Mouse (Mus musculus) lung, postnatal 10 days (tissue): ENCODE results near the gene Rbm28.

ENCODE experiments used
- DNase-seq: peaks from one replicate; pipeline ENCODE4 v3.0.0; 2021

Rbm28 gene

DNA sequence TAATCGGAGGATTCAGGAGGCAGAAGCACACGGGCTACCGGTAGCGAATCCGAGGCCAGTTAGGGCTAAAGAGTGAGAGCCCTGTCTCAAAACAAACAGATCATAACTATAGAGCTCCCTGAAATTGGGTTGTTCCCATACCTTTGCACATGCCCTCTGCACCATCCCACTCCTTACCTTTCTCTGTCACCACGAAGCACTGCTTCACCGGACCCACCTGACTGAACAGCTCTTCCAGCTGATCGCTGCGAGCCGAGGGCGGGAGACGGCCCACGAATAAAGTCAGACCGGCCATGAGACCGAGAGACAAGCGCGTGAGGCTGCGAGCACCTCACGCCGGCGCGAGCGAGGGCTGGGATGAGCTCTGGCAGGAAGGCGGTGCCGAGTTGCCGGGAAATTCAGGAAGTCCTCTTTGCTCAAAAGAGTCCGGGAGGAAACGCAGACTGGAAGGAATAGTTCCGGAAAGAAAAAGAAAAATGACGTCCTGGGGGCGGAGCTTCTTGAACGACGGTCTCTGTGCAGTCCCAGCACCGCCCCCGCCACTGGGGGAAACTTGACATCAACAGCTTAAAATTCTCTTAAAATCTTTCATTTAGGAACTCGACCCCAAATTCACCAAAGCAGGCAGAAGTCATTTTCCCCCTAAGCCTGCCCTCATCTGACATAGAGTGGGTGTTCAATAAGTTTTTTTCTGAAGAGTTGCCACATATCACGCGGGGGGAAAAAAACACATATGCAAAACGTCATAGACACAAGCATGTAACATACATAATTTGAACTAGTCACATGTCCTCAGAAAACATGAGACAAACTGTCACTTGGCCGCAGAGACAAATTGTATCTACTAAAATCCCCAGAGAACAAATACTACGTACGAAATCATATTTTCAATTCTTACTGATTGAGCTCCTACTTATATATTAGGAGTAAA, at the start of gene Rbm28:
Gene Rbm28 (minus strand): TSS at position 693 of the 931 bp plus-strand sequence.
- peak; percentile 95 for DNase-seq

DNA sequence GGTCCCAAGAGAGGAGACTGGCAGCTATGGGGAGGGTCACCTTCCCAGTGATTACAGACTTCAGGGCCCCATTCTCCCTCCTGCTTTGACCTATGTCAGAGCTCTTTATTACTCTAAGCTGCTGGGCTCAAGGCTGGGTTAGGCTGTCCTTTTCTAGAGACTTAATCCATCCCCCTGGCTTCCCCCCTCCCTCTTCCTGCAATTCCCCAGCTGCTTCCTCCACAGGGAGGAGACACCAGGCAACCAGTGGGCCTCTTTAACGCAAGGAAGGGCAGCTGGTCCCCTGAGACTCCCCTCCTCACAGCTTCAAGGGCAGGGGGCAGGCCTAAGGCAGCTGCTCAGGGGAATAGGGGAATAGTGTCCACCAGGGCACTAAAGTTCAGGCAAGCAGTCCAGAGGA, 49.4 kb upstream of the Rbm28 start:
- peak; percentile 77 for DNase-seq

DNA sequence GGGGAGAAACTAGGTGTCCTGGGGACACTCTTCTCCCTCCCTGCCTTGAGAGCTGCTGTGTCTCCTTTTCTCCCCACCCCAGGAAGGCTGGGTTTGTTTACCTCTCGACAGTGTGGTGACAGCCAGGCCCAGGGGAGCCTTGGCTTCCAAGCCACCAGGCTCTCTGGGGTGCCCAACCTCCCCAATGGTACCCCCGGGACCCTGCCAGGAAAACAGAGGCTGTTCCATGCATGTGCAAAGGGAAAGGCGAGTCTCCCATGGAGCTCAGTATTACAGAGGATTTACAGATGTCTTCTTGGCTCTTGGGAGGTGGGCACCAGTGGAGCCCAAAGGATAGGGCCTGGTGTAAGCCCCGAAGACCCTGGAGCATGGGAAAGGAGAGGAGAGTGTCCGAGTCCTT, 48.6 kb upstream of the Rbm28 start:
- no peak for DNase-seq

DNA sequence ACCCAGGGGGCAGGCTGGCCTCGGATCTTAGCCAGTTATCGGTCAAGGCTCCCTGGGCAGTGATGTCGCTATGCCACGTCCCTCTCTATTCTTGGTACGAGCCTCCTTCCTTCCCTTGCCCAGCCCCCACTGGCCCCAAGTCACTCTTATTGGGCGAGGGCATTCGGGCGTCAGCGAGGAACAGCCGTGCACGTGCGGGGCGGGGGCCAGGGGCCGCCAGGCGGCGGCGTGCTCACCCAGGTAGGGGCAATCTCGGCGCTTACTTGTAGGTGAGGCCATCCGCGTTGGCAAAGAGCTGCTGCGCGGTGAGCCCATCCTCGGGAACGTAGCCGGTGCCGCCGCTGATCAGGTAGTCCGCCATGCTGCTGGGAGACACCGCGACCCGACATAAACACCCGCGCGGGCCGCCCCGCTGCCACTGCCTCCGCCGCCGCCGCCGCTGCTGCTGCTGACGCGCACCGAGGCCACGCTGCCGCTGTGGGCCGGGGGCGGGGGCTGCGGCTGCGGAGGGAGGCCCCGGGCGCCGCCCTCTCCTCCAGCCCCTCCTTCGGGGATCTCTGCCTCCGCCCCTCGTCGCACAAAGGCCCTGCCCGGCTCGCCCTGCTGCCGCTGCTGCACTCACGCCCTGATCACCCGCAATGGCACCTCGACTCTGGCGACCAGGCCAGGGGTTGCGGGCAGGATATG, 47.1 kb upstream of the Rbm28 start:
- peak; percentile 93 for DNase-seq

DNA sequence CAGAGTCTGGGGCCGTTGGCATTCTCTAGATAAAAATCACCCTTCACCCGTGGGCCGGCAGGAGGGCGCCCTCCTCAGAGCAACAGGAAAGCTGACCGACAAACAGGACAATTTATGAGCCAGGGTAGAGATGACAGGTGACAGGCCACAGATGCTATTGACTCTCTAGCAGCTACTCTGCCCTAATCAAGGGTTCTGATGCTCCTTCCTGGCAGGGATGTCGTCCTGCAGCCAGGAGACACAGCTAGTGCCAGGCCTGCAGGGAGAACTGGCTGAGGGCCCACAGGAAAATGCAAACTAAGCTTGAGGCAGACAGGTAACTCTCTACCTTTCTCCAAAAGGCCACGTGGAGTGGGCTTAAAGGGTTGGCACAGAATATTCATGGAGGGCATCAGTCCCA, 46.3 kb upstream of the Rbm28 start:
- no peak for DNase-seq

DNA sequence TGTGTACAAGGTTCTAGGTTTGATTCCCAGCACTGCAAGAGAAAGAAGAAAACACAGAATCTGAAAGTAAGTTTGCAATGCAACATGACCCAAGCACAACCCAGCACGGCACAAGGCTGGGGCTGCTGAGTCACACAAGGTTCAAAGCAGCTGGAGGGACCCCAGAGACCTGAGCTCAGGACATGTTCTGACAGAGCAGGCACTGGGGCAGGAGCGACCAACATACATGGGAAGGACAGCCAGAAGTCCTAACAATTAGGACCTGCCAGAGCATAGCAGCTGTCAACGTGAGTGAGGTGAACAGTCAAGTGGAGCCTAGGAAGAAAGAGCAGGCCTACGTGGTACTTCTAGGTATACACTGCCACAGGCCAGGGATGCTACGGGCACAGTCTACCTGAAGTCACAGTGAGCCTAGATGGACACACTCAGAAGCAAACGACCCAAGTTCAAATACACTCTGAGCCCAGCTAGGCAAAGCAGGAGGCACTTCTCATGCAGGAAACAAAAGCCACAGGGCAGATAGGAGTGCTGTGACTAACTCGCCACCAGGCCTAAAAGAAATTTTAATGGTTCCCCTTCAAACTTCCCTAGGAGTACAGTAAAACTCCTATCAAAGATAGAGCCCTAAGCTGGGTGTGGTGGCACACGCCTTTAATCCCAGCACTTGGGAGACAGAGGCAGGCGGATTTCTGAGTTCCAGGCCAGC, 45.6 kb upstream of the Rbm28 start:
- no peak for DNase-seq

DNA sequence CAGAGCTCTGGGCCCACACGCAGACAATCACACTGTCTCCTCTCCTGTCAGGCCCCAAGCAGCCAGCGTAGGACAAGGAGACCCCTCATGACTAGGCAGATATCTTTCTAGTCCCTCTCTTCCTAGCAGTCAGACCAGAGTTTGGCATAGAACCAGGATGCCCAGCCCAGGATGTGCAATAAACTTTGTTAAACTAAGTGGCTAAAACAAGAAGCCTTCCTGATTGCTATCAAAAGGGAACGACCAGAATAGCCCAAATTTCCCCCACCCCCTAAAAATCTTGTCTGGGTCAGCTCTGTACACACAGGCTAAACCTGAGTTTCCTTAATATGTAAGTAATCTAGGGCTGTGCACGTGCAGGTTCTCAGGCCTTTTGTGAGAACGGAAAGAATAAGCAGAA, 43.4 kb upstream of the Rbm28 start:
- peak; percentile 76 for DNase-seq

DNA sequence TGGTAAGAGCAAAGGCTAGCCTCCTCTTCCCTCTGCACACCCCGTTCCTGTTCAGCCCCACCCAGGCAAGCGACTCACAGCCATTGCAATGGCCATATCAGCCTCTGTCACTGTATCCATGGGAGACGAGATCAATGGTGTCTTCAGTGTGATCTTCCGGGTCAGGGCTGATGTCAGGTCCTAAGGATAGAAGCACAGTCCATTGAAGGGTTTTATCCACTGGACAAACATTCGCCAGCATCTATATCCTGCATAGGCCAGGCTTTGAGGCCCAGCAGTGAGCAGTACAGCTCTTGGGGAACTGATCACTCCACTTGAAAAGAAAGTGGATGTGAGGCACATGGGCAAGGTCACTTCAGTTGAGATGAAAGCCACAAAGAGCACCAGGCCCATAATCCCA, 42.2 kb upstream of the Rbm28 start:
- DNase-seq = no peak

DNA sequence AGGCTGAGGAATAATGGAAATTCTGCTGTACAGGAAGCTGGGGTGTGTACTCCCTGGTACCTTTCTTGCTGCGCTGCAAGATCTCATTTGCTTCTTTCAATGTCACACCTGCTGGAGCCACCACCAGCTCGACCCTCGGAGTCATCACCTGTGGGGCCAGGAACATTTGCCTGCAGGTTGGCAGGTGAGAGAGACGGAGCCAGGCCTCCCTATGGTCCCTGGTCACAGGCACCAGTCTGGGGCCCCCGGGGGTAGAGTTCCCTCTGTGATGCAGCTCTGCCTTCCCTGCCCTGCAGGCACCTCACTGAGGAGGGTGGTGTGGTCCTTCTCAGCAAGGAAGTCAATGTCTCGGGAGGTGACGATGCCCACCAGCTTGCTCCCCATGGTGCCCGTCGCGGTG, 41.2 kb upstream of the Rbm28 start:
- no peak for DNase-seq

DNA sequence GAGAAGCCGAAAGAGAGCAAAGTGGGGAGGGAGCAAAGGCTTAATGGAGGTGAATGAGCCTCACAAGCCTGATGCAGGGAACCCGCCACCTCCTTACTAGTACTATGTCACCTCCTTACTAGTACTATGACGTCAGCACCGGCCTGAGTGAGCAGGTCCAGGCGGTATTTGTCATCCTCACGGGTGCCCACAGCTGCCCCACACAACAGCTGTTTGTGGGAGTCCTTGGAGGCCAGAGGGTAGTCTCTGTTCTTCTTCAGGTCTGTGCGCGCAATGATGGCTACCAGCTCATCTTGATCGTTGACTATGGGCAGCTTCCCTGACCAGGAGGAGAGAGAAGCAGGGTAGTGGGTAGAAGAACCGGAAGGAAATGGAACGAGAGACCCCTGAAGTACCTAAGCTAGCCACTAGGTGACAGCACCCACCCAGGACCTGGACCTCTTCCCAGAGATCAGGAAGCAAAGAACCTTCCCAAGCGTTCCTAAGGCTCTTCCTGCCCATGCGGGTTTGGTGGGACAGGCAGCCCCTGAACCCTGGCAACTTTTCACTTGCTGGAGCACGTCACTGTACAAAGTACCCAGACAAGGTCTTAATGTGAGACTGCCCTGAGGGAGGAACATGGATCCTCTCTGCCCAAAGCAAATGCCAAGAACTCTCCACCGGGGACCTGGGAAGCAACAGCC, 40.3 kb upstream of the Rbm28 start:
- peak; percentile 79 for DNase-seq

DNA sequence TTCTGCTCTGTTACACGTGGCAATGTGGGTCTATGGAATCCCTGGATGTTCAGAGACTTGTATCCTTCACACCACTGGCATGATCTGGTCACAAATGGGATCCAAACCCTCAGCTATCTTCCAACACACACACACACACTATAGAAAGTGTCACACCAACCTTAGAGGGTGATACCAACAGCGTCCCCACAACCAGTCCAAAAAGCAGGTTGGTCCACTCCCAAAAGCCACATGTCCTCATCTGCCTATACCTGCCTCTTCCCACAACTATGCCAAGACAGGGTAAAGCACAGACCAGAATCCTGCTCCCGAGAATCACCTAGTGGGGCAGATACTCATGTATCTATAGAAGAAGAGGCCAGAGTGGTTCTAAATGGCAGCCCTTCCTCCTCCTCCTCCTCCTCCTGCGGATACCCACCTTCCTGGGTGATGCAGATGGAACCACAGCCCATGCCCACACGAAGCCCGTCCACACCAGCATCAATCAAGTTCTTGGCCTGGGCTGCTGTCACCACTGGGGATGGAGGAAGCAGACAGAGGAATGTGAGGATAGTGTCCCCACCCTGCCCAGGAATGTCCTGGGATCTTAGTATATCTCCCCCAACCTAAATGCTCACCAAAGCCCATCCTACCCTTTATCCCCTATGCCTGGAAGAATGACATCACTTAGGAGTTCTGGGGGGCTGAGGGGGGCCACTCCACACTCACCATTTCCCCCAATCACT, 39.2 kb upstream of the Rbm28 start:
- DNase-seq = no peak

DNA sequence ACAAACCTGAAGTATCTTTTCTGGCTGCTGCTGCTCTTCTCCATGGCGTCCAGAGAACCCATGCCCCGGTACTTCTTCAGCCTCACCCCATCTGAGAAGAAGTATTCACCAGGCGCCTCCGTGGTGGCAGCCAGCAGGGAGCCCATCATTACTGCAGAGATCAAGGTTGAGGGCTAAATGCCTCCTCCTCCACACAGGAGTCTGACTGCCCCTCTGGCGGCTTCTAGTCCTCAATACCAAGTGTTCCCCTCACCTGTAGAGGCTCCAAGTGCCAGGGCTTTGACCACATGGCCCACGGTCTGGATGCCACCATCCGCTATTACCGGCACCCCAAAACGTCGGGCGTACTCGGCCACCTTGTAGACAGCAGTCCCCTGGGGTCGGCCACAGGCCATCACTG, 38.3 kb upstream of the Rbm28 start:
- DNase-seq = no peak

DNA sequence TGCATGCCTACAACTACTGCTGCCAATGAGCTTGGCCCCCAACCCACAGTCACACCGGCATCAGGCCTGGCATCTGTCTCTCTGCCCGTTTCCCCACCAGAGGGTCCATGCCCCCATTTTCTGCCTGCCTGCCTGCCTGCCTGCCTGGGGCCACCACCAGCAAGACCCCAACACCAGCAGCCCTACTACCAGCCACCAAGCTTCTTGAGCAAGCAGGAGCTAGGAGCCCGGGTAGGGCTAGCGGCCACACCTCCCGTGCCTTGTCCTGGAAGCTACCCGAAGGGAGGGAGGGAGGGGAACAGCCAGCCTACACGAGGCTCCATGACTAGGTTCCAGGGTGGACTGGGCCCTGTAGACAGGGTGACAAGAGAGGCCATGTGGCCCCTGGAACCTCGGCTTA, 37.2 kb upstream of the Rbm28 start:
- DNase-seq = no peak

DNA sequence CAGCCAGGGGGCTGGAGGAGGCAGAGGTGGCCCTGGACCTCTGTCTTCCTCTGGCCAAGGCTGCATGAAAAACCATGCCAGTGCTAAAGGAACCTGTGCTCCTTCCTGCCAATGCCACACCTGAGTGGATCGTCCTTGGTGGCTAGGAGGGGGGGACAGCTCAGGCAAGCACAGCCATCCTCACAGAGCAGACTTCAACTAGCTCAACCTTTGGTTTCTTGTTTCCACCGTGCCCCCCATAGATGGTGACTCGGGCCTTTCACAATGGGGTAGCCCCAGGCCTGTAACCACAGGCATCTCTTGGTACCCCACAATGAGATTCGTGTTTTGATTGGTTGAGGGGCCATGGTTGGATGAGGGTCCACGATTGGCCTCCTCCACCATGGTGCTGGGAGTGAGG, 36.5 kb upstream of the Rbm28 start:
- DNase-seq = no peak

DNA sequence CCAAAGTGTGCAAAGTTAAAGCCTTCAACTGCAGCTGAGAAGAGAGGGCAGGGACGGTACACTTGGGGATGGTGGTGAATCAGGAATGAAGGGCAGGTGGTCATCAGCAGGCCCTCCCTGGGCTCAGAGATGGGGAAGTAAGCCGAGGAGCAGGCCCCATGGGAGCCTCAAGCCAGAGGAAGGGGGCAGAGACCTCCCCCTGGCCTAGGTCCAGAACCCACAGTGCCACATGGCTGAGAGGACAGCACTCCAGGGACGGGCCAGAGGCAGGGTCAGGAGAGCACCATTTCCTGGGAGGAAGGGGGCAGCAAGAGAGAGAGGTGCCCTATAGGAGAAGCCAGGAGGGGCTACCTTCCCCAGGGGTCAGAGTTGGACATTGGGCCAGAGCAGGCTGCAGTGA, 35.7 kb upstream of the Rbm28 start:
- DNase-seq = no peak

DNA sequence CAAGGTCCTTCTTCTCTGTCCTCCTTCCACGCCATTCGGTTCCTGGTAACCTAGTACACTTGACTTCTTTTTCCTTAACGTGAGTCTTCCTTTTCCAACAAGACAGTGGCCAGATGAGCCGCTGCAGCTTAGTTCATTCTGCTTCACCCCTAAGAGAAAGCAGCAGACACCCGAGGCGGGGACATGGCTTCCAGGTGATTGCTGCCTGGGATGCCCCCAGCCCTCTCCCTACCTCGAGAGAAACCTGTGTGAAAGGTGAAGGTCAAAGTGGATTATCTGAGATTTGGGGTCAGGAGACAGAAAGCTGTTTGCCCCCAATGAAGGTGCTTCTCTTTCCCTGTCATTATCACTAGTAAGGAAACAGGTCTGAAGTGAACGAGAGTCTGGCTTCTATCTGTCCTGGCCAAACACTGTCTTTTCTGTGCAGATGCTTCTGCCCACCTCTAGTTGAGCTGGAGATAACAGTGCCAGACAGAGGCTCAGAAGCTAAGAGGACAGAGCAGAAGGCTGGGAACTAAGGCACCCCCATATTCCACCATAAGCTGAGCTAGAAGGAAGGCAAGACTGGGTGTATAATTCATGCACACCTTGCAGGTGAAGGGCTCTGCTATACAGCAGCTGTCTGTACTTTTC, 34.5 kb upstream of the Rbm28 start:
- DNase-seq = peak; percentile 1

DNA sequence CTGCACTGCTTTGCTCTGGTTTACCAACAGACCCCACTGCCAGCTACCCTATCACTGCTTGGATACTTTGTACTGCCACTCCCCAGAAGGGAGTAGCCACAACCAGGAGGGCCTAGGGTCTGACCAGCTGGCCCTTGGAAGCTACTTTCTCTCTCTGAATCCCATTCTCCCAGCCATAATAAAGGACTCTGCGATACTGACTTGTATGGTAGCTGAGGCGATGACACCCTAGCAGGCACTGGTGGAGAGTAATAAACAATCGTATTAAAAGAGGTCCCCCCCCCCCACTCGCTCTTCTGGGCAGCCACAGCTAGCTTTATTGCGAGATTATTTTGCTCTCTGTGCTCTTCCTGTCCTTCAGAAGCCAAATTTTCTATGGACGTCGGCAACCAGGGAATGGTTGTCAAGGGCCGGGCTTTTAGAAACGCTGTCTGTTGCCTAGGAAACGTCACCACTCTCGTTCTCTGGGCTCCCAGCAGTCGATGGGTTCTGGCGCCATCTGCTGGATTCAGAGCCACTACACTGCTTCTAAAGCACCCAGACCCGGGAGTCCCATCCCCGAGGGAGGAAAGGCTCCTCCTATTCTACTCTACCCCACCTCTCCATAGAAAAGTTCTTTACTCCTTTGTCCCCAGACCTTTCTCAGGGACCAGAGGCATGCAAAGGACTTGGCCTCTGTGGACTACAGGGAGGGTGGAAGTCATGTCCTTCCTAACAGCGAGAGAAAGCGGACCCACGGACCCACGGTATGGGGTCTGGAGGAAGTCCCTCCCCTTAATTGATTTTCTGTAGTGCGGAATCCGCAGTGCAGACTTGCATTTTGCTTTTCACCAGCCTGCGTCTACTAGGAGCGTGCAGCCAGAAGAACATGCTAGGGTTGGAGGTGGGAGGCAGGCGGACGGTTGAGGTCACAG, 33.8 kb upstream of the Rbm28 start:
- peak; percentile 96 for DNase-seq

DNA sequence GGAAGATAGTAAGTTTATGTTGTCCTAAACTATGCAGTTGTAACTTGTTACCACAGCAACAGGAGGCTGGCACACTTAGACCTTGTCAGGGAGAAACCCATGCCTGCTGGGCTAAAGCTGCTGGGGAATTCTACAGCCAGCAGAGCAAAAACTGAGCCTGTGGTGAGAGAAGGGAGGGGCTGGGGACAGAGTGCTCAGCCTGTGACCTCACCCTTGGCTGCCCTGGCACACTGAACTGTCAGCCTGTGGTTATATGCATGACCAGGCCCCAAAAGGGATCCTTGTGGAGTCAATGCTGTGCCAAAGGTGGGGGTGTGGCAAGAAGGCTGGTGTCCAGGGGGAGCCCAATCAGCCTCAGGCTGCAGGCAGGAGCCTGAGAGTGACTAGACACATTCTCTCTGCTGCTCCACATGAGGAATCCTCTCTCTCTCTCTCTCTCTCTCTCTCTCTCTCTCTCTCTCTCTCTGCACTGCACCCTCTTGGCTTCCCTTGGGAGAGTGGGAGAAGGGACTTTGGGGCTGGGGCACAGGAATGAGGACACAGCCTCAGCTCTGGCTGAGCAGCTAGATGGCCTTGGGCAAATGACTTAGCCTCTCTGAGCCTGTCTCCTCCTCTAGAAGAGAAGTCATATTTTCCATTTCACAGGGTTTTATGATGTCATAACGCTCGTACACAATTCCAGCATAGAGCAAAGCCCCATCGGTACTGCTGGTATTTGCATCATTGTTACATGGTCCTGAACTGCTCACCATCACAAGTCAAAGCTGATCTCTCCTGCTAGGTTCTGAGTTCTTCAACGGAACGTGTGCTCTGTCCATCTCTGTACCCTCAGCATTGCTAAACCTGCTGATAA, 31.3 kb upstream of the Rbm28 start:
- peak; percentile 39 for DNase-seq

DNA sequence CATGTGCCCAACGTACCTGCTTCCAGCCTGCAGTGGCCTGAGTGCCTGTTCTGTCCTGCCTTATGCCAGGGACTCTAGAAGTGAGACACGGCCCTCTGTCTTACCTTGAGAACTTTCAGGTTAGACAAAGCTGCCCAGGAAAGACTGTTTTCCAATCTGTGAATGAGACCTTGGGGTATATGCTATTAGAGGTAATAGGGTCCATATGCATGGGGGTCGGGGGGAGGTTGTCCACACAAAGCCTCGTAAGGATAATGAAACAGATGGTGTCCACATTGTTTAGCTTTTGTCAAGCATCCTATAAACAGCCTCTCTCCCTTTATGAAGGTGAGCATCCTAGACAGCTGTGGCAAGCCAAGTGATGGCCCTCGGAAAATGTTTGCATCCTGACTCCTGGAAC, 30.3 kb upstream of the Rbm28 start:
- peak; percentile 0 for DNase-seq
